Mouse (Mus musculus) cerebellum, adult 9-11 months (tissue): Measurements from ENCODE around the gene Csrnp2.

Source experiments
- DNase-seq: peaks from one replicate; pipeline ENCODE4 v3.0.0; 2022

The Csrnp2 gene

DNA sequence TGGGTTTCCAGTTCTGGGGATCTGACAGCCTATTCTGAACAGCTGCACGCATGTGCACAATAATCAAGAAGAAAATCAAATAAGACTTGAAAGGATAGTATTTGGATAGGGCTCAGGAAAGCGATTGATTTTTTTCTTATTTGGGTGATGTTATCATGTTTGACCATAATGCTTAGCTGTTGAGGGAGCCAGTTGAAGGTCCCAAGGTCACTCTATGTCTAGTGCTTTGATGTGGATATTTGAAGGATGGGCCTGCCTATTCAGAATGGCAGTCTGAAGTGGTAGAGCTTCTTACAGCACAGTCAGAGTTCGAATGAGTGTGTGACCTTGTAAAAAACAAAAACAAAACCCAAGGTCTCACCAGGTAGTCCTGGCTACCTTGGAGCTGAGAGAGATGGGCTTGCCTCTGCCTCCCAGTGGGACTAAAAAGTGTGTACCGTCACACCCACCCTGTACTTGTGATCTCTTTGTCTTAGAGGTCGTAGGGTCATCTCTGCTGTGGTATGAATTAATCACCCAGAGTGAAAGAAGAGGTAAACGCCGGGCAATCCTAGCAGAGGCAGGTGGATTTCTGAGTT is 21.3 kb downstream of the Csrnp2 start:
- no peak for DNase-seq

DNA sequence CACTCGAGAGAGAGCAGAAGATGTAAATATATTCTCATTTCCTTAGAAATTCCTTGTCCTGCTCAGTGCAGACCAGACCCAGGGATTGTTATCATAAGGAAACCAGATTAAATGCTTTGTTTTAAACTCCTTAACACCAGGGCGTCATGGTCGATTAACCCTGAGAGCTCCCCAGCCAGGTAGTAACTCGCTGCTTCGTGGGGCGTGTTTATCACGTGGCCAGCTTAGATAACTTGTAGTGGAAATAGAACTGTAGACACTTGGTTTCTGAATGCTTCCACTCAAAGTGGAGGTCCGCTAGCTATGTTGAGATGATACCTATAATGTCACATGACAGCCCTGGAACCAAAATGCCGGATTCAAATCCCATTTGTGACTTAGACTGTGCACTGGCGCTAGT is 25.3 kb downstream of the Csrnp2 start:
- DNase-seq = no peak

DNA sequence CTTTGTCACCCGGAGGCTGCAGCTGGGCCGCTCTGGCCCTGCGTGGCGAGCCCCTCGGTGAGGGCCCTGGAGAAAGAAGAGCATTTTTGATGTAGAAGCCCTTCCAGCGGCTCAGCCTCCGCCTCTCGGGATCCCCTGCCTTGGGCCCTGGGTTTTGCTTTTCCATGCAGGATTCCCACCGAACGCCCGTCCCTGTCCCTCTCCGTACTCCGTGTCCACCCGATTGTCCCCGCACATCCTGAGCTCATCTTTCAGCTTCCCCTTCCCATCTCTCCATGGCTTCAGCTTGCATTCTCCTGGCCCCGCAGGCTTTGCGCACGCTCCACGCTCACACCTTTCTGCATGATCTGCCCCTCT is 26.1 kb downstream of the Csrnp2 start:
- DNase-seq = no peak

DNA sequence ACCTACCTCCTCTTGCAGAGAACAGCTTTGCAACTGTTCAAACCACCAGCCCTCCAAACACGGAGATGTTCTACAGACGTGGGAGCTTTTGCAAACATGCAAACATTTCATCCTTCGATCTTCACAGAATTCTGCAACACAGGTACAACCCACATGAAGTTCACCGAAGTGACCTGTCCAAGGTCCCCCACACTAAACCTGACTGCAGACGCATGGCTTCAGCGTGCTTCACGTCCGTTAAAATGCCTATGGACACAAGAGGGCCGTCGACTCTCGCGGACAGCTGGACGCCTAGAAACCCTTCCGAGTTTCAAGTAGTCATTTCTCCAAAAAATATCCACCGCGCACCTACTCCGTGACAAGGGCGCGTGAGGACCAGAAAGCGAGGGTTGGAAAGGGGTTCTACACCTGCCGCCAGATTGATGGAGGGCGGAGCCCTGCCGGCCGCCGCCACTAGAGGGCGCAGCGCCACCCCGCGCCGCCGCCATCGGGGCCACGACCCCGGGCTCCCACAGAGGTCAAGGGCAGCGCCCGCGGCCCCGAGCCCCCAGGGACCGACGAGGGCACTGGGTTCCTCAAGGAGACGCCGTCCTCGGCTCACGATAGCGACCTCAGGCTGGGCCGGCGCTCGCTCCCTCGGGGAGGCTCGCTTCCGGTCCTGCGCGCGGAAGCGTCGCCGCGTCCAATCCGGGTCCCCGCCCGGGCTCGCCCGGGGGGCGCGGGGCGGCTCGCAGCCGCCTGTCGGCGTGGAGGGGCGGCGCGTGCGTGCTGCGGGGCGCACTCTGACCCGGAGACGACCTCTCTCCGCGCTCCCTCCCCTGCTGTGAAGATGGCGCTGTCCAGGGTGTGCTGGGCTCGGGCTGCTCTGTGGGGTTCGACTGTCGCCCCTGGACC is 26.7 kb downstream of the Csrnp2 start, which contains the start of gene Letmd1:
TSS of gene Letmd1 (plus strand) at position 729 of the 894 bp plus-strand sequence.
- DNase-seq = peak; percentile 87

GRCm38 (mm10) chr15:100467738-100468137 is 27.6 kb downstream of the Csrnp2 start:
- no peak for DNase-seq

- DNase-seq = no peak
Observed at GRCm38 (mm10) chr15:100465432-100465831, 29.9 kb downstream of the Csrnp2 start.

GRCm38 (mm10) chr15:100463712-100464111 is 31.6 kb downstream of the Csrnp2 start:
- DNase-seq = peak; percentile 54

GRCm38 (mm10) chr15:100462086-100462485 is 33.2 kb downstream of the Csrnp2 start:
- no peak for DNase-seq

DNA sequence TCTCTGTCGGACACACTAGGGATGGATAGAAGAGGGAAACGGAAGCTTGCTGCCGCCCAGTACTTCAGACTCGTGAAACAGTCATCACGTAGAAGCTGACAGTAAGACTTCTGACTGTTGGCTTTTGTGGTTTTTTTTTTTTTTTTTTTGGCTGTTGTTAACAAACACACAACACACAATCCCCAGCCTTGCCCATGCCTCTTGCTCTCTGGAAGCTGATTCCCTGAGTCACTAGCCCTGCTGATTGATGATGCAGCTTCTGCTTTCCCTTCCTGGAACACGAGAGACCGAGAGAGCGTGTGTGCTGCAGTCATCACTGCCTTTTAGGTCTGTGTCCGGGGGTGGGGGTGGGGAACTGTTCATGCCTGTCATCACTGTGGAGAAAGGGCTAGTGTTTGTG is 33.6 kb downstream of the Csrnp2 start:
- DNase-seq = no peak

DNA sequence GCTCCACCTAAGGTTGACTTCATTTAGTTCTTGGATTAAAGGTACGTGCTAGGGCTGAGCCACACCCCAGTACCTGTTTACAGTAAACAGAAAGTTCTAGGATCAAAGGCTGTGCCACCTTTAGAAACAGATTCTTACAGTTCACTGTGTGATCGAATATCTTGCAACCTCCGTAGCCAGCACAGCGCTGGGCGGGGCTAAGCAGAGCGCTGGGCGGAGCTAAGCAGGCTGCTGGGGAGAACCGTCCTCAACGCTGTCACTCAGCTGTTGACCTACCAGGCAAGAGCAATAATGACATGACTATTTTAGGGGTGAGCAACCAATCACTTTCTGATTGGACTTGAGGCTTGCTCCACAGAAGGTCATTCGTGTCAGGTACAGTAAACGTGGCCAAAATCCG is 34.3 kb downstream of the Csrnp2 start:
- no peak for DNase-seq

DNA sequence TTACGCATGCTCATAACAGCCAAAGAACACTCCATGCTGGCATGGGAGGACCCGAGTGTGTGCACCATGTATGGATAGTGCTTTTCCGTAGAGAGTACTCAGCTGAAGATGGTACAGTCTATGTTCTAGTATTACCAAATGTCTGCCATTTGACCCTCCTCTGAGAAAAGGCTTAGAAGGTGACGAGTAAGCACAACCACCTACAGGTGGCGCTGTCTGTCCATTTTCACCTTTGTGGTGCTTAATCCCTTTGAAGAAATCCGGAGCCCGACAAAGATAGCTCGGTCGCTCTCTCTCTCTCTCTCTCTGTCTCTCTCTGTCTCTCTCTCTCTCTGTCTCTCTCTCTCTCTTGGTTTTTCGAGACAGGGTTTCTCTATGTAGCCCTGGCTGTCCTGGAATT is 37.2 kb downstream of the Csrnp2 start:
- DNase-seq = peak; percentile 49

DNA sequence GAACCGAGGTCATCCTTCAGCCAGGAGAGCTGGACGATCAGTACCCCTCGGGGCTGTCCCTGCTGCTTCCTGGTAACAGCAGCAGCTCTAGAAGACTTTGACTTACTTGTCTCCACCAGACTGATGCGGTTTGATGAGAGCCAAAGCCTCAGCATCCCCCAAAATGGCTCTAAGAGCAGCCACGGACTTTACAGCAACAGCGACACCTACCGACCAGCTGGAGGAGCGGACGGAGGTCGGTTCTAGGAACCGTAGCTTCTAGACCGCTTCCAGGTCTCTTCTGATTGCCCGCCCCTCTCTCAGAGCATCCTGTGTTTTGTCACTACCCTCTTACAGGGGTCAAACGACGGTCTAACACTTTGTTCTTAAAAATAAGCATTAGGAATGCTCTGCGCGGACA is 37.9 kb downstream of the Csrnp2 start:
- DNase-seq = peak; percentile 64

GRCm38 (mm10) chr15:100456356-100456991 is 38.8 kb downstream of the Csrnp2 start:
- no peak for DNase-seq

- no peak for DNase-seq
Observed at GRCm38 (mm10) chr15:100452486-100452885, 42.8 kb downstream of the Csrnp2 start.

DNA sequence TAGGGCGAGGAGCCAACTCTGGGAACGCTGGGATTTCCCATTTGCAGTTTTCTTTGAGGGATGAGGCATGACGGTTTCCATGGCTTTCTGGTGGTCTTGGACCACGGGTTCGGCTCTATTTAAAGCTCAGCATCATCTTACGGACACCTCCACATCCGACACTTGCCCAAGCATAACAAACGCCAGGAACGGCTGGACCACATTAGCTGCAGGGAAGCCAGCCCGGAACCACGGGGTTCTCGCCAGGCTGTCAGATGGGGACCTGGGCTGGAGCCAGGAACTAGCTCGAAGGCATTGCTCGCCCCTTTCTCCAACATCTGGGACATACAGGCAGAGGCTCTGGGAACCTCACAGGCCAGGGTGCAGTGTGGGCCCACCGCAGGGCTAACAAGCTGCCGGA is 44.0 kb downstream of the Csrnp2 start:
- DNase-seq = peak; percentile 35

GRCm38 (mm10) chr15:100449495-100449894 is 45.8 kb downstream of the Csrnp2 start:
- DNase-seq = no peak

DNA sequence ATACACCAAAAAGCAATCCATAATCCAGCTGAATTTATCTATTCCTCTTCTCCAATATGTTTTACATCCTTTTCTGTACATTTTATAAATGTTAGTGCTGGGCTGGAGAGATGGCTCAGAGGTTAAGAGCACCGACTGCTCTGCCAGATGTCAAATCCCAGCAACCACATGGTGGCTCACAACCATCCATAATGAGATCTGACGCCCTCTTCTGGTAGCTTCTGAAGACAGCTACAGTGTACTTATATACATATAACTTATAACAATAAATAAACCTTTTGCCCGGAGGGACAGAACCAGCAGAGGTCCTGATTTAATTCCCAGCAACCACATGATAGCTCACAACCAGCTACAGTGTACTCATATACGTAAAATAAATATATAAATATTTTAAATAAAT is 46.7 kb downstream of the Csrnp2 start:
- no peak for DNase-seq

DNA sequence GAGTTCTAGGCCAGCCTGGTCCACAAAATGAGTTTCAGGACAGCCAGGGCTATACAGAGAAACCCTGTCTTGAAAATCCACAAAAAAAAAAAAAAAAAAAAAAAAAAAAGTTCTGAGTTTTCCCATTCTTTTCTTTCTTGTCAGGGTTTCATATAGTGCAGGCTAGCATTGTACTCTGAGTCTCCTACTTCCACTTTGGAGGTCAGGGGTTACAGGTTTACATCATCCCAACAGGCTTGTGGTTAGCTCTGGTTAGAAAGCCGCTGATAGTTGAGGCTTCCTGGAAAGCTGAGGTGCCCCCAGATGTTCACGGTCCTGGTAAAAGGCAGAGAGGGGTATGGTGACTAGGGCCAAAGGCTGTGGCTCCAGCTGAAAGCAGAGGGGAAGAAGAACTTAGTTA is 48.4 kb downstream of the Csrnp2 start:
- DNase-seq = no peak

GRCm38 (mm10) chr15:100443126-100443922 is 52.0 kb downstream of the Csrnp2 start:
- DNase-seq = peak; percentile 91

- DNase-seq = no peak
Observed at GRCm38 (mm10) chr15:100436518-100436917, 58.8 kb downstream of the Csrnp2 start.

GRCm38 (mm10) chr15:100436112-100436511 is 59.2 kb downstream of the Csrnp2 start:
- DNase-seq = no peak

GRCm38 (mm10) chr15:100433234-100433633 is 62.1 kb downstream of the Csrnp2 start:
- DNase-seq = no peak

DNA sequence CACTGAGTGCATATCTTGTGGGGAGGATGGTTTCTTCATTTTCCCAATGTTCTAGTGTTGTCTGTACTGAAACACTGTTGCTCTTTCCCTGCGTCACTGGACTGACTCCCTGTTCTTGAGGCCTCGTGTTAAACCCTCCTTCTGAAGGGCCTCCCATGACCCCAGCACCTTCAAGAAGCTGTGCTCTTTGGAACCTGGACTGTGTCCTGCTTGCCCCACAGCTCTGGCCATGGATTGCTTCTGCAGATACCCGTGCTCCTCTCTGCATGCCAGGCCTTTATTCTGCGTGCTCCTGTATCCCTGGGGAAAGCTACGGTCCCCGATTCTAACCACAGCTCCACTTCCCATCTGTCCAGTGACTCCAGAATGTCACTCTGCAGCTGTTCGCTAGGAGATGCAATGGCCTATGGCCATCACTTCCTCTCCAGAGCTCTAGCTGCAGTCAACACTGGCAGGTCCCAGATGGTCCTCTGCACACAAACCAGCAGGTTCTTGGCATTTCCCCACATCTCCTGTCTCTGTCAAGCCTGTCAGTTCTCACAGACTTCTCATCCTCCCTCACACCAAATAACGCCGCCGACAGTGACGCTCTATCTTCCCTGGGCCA is 65.2 kb downstream of the Csrnp2 start:
- peak; percentile 64 for DNase-seq
